Mouse (Mus musculus) cortical plate, adult 2 months (tissue): ENCODE data around the gene Tbx19.

ENCODE experiments used
- CTCF ChIP-seq: fragments of 200-500 bp; IDR thresholded peaks from 2 replicates; pipeline ENCODE4 v1.5.1; 2011; ENCODE audit warnings: mild to moderate bottlenecking, control low read depth, low read length; ENCODE audit not compliant: insufficient read depth; ENCODE audit errors: extremely low read depth
- POLR2A ChIP-seq: fragments of 200-500 bp; IDR thresholded peaks from 2 replicates; pipeline ENCODE4 v1.6.1; 2011; ENCODE audit warnings: mild to moderate bottlenecking, low read length, control low read depth; ENCODE audit not compliant: insufficient read depth; ENCODE audit errors: extremely low read depth

DNA sequence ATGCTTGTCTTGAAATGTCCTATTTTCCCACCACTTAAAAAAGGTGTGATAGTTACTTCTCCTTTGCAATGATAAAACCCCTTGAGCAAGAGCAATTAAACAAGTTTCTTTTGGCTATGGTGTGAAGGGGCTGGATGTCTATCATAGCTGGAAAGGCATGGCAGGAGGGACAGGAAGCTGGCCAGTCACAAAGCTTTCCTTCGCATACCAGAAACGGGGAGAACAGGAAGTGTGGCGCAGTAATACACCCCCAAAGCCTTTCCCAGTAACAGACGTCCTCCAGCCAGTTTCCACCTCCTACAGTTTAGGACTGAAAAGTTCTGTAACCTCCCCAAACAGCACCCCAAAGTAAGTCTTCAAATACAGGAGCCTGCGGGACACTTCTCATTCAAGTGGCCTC, 9.6 kb upstream of the Tbx19 start:
- TF ChIP-seq CTCF, result no peak
- no peak for TF ChIP-seq POLR2A
